Mouse (Mus musculus) fibroblast of lung, adult 2 months (primary cell): ENCODE data around the gene Opa1.

Experiments used
- DNase-seq: peaks from one replicate; pipeline ENCODE4 v3.0.0-alpha.2; 2011; ENCODE audit warnings: low read depth

The Opa1 gene

DNA sequence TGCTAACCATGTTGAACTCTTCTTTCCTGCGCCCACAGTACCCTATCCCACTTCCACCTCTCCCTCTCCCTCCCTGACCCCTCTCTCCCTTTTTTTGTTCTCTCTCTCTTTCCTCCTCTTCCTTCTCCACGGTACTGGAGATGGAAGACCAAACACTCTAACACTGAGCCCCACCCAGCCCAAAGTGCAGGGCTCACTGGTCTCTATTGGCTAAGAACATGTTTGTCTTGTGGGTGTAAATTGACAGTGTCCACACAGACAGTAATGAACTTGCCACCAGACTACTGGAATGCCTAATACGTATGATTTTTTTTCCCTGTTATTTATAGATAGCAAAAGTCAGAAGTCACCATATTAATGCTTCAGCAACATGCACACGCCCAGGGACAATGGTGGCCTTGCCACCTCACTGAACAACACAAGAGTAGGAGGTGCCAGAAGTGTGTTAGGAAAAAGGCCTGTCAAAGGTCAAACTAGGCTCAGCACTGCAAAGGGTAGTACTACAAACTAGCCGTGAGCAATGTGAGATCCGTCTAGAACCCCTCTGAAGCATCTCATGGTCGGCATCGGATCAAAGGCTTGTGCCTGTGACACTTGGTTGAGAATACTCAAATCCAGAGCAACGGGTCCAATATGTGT is 77.2 kb downstream of the Opa1 start:
- no peak for DNase-seq

DNA sequence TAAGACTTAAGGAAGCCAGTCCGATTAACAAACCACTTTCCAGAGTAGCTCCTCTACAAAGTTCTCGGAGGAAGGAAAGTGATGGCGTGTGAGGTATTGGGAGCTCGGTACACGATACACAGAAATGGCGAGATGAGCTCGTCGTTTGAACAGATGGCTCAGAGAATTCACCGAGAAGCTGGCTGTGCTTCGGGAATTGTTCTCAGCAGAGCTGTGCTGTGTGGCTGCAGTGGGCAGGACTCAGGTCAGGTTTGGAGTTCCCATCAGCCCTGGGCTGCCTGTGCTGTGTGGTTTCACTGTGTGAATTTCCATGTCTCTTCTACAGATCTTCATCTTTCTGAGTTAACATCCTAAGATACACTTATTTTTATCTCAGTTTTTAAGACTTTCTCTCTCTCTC is 77.8 kb downstream of the Opa1 start:
- no peak for DNase-seq

DNA sequence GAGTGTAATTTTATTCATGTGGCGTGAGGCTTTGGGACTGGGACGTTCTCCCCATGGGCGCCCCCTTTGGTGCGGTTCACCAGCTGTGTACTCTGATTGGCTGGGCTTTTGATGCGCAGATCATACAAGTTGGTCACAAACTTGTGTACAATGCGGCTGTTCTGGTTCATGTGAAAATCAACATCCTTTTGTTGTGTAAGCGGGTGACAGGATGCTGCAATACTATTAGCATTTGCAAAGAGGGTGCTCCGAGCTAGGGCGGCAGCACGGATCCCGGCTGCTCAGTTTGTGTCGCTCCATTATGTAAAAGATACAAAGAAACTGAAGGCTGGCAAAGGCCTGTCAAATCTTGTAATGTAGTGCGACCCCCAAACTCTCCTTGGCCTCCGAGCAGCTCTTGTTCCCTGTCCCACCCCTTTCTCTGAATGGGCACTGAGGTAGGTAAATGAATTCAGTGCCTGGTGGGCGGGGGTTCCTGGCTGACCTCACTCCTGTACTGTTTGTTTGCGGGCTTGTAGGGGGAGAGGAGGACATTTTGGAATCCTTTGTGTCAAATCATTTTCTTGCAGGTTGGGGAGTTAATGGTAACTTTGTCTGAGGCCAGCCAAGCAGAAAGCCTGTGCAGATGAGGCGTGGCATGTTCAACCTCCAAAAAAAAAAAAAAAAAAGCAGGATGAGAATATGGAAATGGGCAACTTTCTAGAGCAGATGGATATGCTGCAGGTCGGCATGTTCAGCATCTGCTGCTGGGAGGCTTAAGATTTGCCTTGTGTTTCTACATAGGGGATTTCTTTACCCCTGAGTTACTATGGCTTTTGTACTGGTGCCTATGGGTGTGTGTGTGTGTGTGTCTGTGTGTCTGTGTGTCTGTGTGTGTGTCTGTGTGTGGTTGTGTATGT is 78.8 kb downstream of the Opa1 start:
- peak; percentile 7 for DNase-seq

DNA sequence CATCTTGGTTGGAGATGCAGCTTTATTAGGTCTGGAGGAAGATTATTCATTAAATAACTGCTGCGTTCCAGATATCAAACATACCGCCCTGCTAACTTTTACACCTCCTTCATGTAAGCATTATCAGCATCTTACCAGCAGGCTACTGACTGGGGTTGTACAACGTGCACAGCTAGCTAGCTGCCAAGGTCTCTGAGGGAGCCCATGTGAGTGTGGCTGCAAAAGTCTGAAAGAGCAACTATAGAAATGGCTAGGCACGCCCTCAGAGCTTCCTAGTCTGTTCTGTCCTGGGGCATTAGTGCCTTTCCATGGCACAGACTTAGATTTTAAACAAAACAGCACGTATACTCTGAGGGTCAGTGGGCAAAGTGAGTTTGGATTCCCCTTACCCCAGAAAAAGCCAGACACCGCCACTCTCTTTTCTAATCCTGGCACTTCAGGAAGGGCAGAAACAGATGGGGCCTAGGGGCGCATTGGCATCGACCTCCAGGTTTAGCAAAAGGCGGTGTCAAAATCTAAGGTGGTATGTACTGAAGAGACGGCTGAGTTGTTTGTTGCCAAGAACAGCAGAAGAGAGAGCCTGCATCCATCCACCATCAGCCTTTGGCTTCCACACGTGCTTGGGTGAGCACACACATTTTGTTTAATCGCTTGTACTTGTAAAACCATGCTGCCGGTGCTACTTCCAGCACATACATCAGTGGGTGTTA is 80.1 kb downstream of the Opa1 start:
- no peak for DNase-seq

DNA sequence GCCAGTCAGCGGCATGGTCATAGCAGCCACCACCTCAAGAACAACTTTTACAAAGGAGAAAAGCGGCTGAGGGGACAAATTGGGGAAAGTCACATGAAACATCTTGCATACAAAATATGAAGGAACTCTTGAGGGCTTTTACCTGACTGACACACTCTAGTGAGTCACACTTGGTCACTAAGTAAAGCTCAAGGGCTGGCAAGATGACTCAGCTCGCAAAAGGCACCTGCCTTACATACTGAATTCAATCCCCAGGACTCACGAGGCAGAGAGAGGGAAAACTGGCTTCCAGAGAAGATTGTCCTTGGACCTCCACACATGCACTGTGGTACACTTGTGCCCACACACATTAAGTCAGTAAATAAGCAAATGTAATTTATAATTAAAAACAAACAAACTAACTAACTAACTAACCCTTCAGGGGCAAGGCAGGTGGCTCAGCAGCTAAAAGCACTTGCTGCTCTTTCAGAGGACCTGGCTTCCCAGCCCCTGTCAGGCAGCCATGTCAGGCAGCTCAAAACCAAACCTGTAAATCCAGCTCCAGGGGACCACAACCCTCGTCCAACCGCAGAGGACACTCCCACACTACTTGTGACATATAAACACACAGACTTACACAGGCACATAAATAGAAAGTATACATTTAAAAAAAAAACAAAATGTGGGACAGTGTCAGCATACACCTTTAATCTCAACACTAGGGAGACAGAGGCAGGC is 84.1 kb downstream of the Opa1 start:
- no peak for DNase-seq

DNA sequence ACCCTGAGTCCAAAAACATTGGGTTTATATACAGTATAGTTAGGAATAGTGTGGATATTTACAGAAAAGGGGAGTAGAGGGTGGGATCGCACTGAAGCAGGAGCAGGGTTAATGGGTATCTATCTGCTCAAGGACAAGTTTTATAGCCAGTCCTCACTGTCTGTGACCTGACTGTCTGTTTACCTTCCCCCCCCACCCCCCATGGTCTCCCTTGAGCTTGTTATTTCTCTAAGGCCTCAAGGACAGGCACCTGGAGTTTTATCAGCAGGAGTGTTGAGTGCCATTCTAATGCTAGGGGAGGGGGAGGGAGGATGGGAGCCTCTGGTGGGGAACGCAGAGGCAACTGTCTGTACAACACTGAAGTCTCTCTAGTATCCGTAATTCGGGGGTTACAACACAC is 85.3 kb downstream of the Opa1 start:
- DNase-seq = no peak

DNA sequence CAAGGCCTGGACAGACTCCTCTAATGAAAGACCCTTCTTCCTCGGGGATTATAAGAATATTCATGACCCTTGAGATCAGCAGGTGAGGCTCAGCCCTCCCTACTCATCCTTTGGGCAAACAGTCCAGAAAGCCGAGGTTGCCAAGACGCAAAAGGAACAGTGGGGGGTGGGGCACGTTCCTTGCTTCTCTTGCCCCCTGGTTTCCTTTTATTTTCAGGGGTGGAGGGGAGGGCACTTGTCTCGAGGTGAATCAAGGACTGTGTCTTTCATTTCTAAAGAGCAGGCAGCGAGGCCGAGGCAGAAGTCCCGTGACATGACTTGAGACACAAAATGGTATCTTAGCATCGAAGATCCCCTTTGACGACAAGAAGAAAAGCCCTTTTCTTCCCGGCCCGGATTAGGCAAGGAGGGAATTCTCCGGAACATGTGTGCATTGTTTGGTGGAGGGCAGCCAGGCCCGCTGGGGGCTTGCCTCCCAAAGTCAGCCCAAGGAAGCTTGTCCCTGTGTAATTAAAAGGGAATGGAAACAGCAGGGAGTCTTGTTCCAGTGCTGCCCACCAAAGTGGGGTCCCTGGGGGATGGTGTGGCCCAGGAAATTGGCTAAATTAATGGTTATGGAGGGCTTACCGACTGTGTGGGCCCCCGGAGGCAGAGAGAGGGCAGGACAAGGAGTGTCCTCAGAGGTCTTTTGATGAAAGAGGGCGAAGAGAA is 88.0 kb downstream of the Opa1 start:
- no peak for DNase-seq

DNA sequence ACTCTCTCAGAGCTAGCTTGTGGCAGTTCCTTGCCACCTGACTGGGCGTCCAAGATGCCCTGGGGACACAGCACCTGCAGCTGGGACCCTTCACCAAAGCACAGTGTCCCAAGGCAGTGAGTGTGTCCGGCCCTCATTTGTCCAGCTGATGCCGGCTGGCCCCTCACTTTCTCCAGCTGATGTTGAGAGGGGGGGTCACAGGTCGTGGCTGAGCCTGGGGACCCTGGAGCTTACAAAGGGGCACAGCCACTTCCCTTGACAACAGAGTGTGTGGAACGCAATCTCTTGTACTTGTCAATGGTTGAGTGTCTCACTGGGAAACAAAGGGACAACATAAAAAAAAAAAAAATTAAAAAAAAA is 88.5 kb downstream of the Opa1 start:
- DNase-seq = no peak

DNA sequence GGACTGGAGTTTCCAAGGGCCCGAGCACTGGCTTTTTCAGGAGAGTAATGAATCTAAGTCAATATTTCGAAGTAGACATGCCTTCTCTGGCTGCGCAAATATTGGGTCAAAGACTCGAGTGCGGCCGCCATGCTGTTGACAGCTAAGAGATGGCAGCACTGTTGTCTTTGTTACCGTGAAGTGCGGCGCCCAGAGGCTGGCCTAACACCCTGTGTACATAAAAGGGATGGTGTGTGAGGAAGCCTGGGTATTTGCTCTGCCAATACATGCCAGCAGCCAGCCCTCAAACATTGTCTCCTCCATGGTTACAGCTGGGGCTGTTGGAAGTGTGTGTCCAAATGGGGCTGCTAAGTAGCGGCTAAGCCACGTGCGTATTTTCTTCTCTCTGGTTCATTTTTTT is 89.3 kb downstream of the Opa1 start:
- no peak for DNase-seq

DNA sequence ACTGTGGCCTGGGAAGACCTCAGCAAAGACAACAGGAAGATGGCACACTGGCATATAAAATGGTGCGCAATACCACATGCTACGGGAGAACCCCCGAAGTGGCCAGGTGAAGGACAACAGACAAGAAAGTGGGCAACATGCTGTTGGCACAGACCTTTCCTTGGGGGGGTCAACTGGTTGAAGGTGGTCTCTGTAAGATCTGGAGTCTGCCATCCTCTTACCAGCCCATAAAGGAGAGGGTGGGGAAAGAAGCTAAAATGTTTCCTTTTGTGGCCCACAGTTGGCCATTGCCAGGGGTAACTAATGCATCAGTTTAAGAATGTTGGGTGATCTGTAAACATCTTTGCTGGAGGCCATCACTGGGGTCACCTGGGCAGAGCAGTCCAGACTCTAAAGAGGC is 91.7 kb downstream of the Opa1 start:
- no peak for DNase-seq

DNA sequence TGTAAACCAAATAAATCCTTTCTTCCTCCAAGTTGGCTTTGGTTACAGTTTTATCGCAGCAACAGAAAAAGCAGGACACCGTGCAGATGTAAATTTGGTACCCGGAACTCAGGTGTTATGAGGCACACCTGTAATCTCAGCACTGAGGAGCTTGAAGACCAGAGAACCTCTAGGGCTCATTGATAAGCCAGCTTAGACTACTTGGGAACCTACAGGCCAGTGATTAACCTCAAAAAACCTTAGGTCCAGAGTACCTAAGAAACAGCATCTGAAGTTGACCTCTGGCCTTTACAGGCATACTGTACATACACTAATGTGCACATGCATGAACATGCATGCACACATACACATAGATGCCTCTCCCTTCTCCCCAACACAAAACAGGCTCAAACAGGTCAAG is 94.1 kb downstream of the Opa1 start:
- DNase-seq = no peak

DNA sequence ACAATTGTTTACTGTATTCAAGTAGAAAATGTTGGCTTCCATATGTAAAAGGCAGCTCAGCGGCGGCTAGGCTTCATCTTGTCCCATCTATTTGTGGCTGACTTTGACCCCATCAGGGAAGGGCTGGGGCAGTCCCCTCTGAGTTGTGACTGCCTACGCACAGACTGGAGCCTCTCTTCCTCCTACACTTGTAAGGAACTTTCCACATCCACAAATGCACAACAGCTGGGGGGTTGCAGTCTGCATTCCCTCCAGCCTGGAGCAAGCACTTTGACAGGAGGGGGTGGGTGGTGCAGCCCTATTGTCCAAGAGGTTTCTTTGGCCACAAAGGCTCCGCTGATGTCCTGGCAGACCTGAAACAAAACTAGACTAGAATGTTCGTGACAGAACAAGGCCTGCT is 100.5 kb downstream of the Opa1 start:
- no peak for DNase-seq

DNA sequence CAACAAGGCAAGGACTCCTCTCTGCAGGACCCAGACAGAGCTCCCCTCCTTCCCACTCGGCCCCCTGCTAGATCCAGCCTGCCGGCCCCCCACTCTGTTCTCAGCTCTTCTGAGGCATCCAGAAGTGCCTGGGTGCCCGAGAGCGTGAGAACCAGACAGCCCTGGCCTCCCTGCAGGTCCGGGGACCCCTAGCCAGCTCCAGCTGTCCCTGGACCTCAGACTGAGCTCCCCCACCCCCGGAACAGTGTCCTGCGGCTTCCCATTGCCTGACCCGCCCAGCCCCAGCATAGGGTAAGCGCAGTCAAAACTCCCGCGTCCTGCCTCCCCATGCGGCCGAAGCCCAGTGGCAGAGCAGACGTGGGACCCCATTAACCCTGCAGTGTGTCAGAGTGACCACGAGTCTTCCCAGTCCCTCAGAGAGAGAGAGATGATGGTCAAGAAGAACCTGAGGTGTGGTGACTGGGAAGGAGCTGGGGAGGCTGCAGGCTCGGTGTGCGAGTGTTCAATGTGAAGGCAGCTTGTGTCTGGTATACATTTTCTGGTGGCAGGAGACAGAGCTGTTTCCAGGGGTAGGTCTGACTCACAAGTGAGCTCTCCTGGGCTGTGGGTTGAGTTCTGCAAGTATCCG is 101.5 kb downstream of the Opa1 start:
- no peak for DNase-seq

DNA sequence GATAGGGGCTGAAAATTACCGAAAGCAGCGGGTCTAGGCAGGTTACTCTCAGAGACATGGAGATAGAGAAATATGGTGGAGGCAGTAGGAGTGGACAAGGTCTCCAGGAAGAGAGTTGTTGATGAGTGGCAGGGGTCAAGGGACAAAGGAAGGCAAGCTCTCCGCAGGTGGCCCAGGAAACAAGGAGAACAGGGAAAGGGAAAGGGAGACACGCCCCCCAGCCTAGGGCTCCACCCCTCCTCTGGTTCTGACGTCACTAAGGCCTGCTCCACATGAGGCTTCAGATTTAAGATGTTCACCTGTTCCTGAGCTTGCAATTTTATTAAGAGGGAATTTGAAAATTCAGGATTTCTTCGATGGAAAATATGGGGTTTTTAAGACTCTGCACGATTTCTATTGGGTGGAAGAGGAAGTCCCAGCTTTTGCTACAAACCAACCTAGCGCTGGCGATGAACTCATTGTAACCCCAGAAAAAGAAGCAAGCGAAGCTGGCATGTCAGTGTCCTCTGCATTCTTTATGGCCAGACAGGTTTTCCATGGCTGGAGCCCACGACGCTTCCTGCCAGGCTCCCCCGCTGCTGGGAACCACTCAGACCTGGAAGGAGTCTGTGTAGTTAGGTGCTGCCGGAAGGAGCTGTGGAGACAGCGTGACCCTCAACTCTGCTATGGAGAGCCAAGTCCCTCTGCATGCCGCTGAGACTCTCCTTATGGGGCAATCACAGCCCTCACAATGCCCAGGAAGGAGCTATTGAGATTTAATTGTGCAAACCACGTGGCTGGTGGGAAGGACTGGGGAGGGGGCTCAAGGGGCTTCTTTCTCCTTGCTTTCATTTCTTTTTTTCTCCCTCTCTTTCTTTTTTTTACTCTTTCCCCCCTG is 103.7 kb downstream of the Opa1 start:
- DNase-seq = no peak

DNA sequence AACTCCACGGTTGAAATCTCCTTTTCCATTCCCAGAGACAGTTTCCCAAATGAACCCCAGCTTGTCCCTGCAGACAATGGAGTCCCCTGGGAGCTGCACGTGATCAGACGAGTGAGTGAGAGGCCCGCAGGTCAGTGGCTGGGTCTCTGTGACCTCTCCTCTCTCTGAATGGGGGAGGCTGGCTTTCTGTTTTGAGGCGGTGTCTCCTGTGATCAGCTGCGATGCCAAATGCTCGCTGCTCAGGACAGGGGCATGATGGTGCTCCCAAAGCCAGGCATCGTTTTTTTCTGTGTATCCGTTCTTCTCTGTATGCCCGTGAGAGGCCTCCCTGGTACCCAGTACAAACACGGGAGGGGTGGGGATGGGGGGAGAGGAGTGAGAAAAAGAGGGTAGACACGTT is 104.4 kb downstream of the Opa1 start:
- DNase-seq = no peak

DNA sequence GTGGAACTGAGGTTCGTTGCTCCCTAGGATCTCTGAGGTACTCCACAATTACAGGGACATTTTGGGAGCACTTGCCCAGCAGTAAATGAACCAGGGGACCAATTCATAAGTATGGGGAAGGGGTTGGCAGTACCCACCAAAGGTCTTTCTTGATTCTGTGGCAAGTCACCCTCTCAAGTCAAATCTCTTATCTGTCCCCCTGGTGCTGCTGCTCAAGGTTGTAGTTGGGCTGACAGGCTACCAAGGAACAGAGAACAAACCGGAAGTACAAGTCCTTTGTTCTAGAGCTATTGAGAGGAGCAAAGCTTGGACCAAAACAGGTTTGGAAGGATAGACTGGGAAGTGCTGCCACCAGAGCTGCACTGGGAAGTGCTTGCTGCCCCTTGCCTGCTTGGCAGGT is 105.0 kb downstream of the Opa1 start:
- DNase-seq = no peak

DNA sequence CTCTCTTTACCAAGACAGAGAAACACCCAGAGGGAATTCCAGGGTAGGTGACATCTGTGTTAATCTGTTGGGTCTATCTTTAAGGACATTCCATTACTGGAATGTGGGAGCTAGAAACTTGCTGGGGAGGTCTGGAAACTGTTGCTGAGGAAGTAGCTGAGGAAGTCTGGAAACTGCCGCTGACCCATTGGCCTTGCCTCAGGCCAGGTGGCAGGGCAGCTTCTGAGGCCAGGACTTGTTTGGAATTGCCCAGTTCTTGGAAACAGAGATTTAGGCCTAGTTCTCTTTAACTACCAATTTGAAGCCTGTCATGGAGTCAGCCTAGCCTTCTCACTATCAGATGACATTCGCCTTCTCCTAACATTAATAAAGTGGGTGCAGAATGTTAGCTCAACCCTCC is 105.5 kb downstream of the Opa1 start:
- DNase-seq = no peak

DNA sequence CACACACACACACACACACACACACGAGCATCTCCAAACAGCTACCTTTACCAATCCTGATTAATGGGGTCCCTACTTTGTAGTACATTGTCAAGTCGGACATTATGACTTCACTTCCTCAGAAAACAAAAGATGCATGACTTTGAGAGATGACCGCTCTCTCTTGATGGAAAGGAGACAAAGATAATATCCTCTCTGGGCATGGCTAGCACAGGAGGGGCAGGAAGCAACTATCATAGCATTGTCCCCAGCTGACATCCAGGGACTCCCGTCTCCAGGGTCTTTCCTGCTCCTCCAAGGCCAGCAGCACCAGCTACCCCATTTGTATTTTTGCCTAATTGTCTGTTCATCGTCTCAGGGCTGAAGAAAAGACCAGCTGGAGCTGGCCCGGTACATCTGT is 107.0 kb downstream of the Opa1 start:
- DNase-seq = no peak

DNA sequence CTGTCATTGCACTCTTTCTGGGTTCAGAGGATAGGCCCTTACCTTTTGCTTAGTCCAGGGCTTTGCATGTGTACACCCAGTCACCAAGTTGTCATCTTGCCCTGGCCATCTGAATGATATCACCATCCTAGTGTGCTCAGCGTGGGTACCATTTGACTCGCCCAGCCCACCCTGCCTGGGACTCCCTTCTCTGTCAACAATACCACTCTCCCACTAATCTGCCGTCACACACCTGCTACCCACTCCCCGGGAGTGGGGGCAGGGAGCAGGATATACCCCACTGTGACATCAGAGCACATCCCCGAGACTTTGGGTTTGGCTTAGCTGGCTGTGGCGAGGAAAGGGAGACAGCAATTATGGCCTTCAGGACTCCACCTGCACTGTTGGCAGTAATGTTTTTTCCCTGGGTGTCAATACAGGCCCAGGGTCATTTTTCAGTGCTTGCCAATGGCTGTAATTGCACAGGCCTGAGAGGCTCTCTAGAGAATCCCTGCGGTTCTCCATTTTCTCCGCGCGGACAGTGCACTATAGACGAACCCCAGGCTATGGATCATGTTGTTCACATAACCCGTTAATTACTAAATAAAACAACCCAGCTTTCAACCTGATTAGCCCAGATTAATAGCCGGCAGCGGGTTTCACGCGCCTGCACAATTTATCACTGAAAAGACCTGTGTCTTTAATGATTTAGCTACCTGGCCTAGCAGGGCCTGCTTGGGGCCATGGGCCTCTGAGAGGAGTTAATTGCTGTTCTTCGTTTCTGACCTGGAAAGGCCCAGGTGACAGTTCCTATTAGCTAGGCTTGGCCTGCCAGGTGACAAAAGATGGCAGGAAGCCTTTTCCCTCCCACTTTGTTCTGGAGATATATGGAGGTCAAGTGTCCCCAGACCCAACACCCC is 109.1 kb downstream of the Opa1 start:
- DNase-seq = no peak
